ENCODE assay signal across 9 mouse cellular contexts in the genomic region with DNA sequence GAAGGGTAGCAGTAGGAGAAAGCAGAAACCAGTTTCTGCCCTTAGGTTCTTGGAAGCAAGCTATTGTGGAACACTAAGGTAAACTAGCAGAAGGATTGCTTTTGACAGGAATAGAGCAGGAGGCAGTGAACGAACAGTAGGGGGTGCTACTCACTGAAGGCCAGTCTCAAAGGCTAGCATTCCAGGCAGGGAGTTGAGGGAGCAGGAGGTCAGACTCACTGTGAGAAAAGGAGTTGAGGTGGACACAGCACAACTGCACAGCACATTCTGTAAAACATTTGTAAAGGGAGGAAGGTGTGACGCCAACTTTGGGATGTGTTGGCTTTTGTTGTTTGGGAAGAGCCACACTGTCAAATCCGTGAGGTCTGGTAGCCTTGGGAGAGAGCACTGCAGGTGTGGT. TPM values are rescaled to one million over a fixed set of nuclear protein-coding genes. Genes with fewer than 3 reads are reported as not detected.
DNase-seq lines count a peak whose midpoint lies in the region; ATAC-seq and TF ChIP-seq lines count a peak whose summit lies in the region.
"Had no signal": no experiment of that assay in that cellular context is flagged by ENCODE, and none has a peak within 500 bp of the region (broad histone marks: within the 10 kb centered on the region; RNA-seq: fewer than 3 reads in every experiment).

No protein-coding gene starts in this region.

- no peak overlapping the region for H3K27ac ChIP-seq in left cerebral cortex, adult 2 months
- H3K27ac ChIP-seq: limb, embryonic 15.5 days had no signal

- DNase-seq in left cerebral cortex, adult 2 months (ENCODE audit: extremely low spot score in 1 of 2, low spot score in 2 of 2): peak; percentile 18 to 23
- DNase-seq in left cerebral cortex, adult 9 months (ENCODE audit: low spot score in 2 of 2): no peak
- peak; percentile 66 for DNase-seq in MN1 (ENCODE audit: low spot score)
- peak; percentile 87 for DNase-seq in cerebellum, adult 9-10 months
- DNase-seq in heart, adult 8-10 months (ENCODE audit: low spot score): peak; percentile 89
- peak; percentile 79 for DNase-seq in kidney, postnatal 14 days
- no peak for DNase-seq in right cerebral cortex, postnatal 25 days

- peak; percentile 79 for TF ChIP-seq CTCF in left cerebral cortex, adult 2 months (IDR thresholded peaks at IDR 0.05)

- intact Hi-C loops in left cerebral cortex, adult 2 months (cut with DNase I): loop anchor here (5.0 kb wide), 1 partner anchor 67 kb away; no protein-coding TSS in a partner anchor

- no peak overlapping the region for H3K4me3 ChIP-seq in left cerebral cortex, adult 2 months
- H3K4me3 ChIP-seq: limb, embryonic 15.5 days had no signal

- peak; percentile 46 for ATAC-seq in megakaryocyte progenitor cell, adult 5-6 weeks (replicated peaks; ENCODE audit: poor library complexity)

RNA-seq across cellular contexts. Expression of gene Snrk, which starts 3.0 kb away (rescaled TPM):
- total RNA-seq in left cerebral cortex, adult 2 months (2021): 100 to 1,000 TPM; 113 to 129 TPM
- total RNA-seq in heart, adult 8-10 months (2022): 100 to 1,000 TPM; 111 to 152 (median 125) TPM
- 16.5 and 19.7 TPM in 2 replicates for total RNA-seq in megakaryocyte progenitor cell, adult 5-6 weeks (2015)
- total RNA-seq in megakaryocyte progenitor cell, adult 5-6 weeks (2017): 19.7 and 22.9 TPM in 2 replicates

Comparison
In these comparisons a context has a peak if more than half of its experiments do, and no peak if none do; other contexts are left out.
1. DNase-seq: peak in left cerebral cortex, adult 2 months (2 of 2), MN1 (single experiment), cerebellum, adult 9-10 months (single experiment), heart, adult 8-10 months (single experiment) and kidney, postnatal 14 days (single experiment); none in left cerebral cortex, adult 9 months (0 of 2) and right cerebral cortex, postnatal 25 days (single experiment).
2. RNA of gene Snrk, which starts 3.0 kb away (total RNA-seq): 113 to 129 TPM in left cerebral cortex, adult 2 months and 111 to 152 TPM in heart, adult 8-10 months; 16.5 to 22.9 TPM in megakaryocyte progenitor cell, adult 5-6 weeks; every median in the first group is over 4 times any median in the second.